Mouse (Mus musculus) limb, embryonic 12.5 days (tissue): Measurements from ENCODE around the gene Psip1. TPM values are rescaled to one million over a fixed set of nuclear protein-coding genes. Genes with fewer than 3 reads are reported as not detected.

Experiments used
- ATAC-seq: fragments of 200-750 bp; cut with Nextera tagmentation; 2 replicates; pipeline ENCODE4 v1.8.0; 2017; ENCODE audit warnings: low read depth, moderate TSS enrichment; ENCODE audit not compliant: insufficient number of reproducible peaks, insufficient read depth, low FRiP score, low TSS enrichment
- H3K27ac ChIP-seq: fragments of 300-500 bp; sonication (generic); 2 replicates; pipeline ENCODE4 v1.5.1; 2016; ENCODE audit warnings: mild to moderate bottlenecking, moderate library complexity
- H3K27me3 ChIP-seq: fragments of 300-500 bp; sonication (generic); 2 replicates; pipeline ENCODE4 v1.6.1; 2016; ENCODE audit warnings: mild to moderate bottlenecking, moderate library complexity
- H3K36me3 ChIP-seq: fragments of 300-500 bp; sonication (generic); 2 replicates; pipeline ENCODE4 v1.6.1; 2016; ENCODE audit warnings: mild to moderate bottlenecking, moderate library complexity
- H3K4me1 ChIP-seq: fragments of 300-500 bp; sonication (generic); replicated peaks from 2 replicates; pipeline ENCODE4 v1.6.1; 2016
- H3K4me2 ChIP-seq: fragments of 300-500 bp; sonication (generic); 2 replicates; pipeline ENCODE4 v1.6.1; 2016; ENCODE audit warnings: mild to moderate bottlenecking, moderate library complexity
- H3K4me3 ChIP-seq: fragments of 300-500 bp; sonication (generic); replicated peaks from 2 replicates; pipeline ENCODE4 v1.5.1; 2016; ENCODE audit warnings: mild to moderate bottlenecking
- H3K9ac ChIP-seq: fragments of 300-500 bp; sonication (generic); replicated peaks from 2 replicates; pipeline ENCODE4 v1.6.1; 2016; ENCODE audit warnings: mild to moderate bottlenecking, moderate library complexity
- H3K9me3 ChIP-seq: fragments of 300-500 bp; sonication (generic); 2 replicates; pipeline ENCODE4 v1.6.1; 2016; ENCODE audit warnings: mild to moderate bottlenecking, moderate library complexity
- WGBS: fragments of 180-500 bp; shearing (Covaris S2); methylation state at CpG from one replicate; pipeline ENCODE4 v1.1.7; 2016; 5-methylcytosine and 5-hydroxymethylcytosine counted together
- polyA plus RNA-seq: library from polyadenylated mRNA; unstranded; fragments of >200 nt; fragmentation: Nextera tagmentation; extraction: Ambion mirVana; gene quantifications from 2 replicates; pipeline ENCODE4 v1.2.1, GENCODE M21; 2016

The Psip1 gene
- polyA plus RNA-seq, 1 experiment from 2014 or later, result 292 TPM

DNA sequence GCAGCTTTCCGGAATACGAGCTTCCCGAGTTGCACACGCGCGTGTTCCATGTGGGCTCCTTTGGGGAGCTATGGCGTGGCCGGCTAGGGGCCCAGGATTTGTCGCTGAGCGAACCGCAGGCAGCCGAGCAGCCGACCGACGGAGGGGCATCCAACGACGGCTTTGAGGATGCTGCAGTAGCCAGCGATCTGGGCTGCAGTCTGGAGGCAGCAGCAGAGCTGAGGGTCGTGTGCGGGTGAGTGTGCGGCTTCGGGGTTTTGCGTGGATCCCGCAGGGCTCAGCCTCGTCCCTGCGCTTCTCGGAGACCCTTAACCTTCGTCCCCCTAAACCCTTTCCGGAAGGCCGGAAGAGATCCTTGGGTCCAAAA lies 68.5 kb downstream of the Psip1 start:
- H3K9ac ChIP-seq, result peak overlapping the region; percentile 87
- ATAC-seq, result peak; percentile 53; the same call in 1 of the 2 replicates
- peaks cover 23% of the 10 kb centered on the region for H3K36me3 ChIP-seq
- WGBS, result under 1% methylated on average over 30 of the region's 30 CpGs
- peaks cover 9% of the 10 kb centered on the region for H3K4me1 ChIP-seq
- H3K27me3 ChIP-seq, result no peaks in the 10 kb centered on the region
- H3K27ac ChIP-seq, result peak overlapping the region; percentile 75; the same call in 1 of the 2 replicates
- H3K9me3 ChIP-seq, result no peaks in the 10 kb centered on the region; the same call in 1 of the 2 replicates
- peak overlapping the region; percentile 76 for H3K4me2 ChIP-seq
- H3K4me3 ChIP-seq, result peak overlapping the region; percentile 94

- Histone ChIP-seq H3K4me1 (peaks cover 9% of the 10 kb centered on the region), H3K36me3 (peaks cover 18% of the 10 kb centered on the region; the same call in 1 of the 2 replicates), H3K9ac (peak within 1 kb of the TSS; percentile 87), H3K4me3 (peak within 1 kb of the TSS; percentile 94), H3K27ac (peak within 1 kb of the TSS; percentile 82), H3K4me2 (peak within 1 kb of the TSS; percentile 76), H3K9me3 (no peaks in the 10 kb centered on the region; the same call in 1 of the 2 replicates), H3K27me3 (no peaks in the 10 kb centered on the region)
- WGBS, result 2% methylated on average over 41 of the region's 41 CpGs
- peak; percentile 99 for ATAC-seq
Measured at GRCm38 (mm10) chr4:83417160-83417819, 69.0 kb downstream of the Psip1 start, which contains the start of gene Snapc3. Gene Snapc3 (plus strand): TSS chr4:83417724.

DNA sequence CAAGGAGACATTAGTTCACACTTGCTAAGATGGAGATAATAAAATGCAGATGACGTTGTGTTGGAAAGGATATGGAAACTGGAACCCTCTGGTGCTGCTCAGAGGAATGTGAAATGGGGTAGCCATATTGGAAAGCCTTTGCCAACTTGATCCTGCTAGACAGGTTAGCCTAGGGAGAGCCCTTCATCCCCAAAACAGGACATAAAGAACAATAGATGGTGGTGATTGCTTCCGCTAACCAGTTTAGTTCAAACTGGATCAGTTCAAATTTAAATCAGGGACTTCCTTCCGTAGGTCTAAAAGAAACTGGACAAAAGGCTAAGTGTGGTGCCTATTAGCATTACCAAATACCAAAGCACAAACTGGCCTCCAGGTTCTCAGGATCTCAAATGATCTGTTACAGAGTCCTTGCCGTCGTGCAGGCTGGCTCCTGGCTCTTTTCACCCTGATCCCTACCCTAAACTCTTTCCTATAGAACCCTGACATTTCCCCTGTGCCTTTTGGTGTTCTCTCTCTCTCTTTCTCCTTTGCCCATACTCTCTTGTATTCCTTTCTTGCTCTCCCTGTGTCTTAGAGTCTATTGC lies 71.9 kb downstream of the Psip1 start:
- Histone ChIP-seq H3K9me3 (no peaks in the 10 kb centered on the region; the same call in 1 of the 2 replicates), H3K9ac (no peak overlapping the region), H3K36me3 (0 out of 2 replicates have a peak, but pooled peaks cover 6% of the 10 kb centered on the region), H3K4me2 (no peak overlapping the region), H3K4me1 (peaks cover 9% of the 10 kb centered on the region), H3K27ac (no peak overlapping the region), H3K4me3 (no peak overlapping the region), H3K27me3 (no peaks in the 10 kb centered on the region)
- WGBS, result 80% methylated on average over 5 of the region's 5 CpGs
- no peak for ATAC-seq

DNA sequence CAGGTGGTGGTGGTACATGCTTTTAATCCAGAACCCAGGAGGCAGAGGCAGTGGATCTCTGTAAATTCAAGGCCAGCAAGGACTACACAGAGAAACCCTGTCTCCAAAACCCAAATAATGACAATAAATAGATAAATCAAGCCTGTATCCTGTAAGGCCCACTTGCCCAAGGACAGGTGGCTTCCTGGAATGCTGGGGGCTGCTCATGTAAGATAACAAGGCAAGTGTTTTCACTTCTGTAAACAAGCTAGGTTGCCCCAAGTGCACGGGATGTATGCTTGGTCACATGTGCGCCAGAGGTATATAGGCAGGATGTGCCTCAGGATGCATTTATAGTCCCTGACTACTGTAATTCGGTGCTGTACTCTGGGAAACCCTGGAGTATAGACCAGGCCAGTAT lies 74.2 kb downstream of the Psip1 start:
- Histone ChIP-seq H3K9me3 (peaks cover 15% of the 10 kb centered on the region), H3K36me3 (no peaks in the 10 kb centered on the region), H3K27ac (no peak overlapping the region), H3K27me3 (no peaks in the 10 kb centered on the region), H3K4me3 (no peak overlapping the region), H3K4me2 (no peak overlapping the region), H3K9ac (no peak overlapping the region), H3K4me1 (no peaks in the 10 kb centered on the region; the same call in 1 of the 2 replicates)
- ATAC-seq, result no peak
- 64% methylated on average over 3 of the region's 3 CpGs for WGBS

DNA sequence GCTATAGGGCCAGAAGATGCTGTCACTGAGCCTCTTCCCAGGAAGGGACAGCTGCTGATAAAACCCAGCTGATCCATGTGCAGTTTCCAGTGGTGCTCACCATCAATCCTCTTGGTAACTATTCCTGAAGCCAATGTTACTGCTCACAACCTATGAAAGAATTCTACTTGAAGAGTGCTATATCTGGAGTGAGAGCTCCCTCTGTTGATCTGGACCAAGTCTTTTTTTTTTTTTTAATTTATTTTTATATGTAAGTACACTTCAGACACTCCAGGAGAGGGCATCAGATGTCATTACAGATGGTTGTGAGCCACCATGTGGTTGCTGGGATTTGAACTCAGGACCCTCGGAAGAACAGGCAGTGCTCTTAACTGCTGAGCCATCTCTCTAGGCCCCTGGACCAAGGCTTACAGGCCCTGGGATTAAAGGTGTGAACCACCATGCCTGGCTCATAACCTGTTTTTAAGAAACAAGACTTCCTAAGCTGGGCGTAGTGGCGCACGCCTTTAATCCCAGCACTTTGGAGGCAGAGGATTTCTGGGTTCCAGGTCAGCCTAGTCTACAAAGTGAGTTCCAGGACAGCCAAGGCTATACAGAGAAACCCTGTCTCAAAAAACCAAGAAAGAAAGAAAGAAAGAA lies 76.3 kb downstream of the Psip1 start:
- Histone ChIP-seq H3K9me3 (peaks cover 16% of the 10 kb centered on the region), H3K9ac (no peak overlapping the region), H3K27me3 (no peaks in the 10 kb centered on the region), H3K4me2 (no peak overlapping the region), H3K27ac (no peak overlapping the region), H3K4me3 (no peak overlapping the region), H3K36me3 (no peaks in the 10 kb centered on the region), H3K4me1 (no peaks in the 10 kb centered on the region; the same call in 1 of the 2 replicates)
- WGBS, result 99% methylated on average over 4 of the region's 4 CpGs
- no peak for ATAC-seq

DNA sequence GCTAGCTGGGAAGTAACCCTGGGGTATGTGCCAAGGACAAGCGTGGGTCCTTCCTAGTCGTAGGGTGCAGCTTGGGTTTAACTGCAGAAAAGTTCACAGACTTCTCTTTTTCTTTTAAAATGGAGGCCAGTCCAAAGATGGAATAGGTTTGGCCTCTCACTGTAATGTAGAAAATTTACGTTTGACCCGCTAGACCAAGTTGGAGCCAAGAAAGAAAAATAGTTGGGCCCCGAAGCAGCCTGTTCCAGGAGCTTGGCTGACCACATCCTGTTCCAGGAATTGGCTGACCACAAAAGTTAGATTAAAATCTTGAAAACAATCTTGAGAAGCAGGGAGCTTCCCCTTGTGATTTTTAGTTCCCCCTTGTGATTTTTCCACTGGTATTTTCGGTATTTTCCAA lies 78.6 kb downstream of the Psip1 start:
- H3K36me3 ChIP-seq, result no peaks in the 10 kb centered on the region
- H3K27me3 ChIP-seq, result no peaks in the 10 kb centered on the region
- ATAC-seq, result no peak
- no peaks in the 10 kb centered on the region for H3K4me1 ChIP-seq
- no peak overlapping the region for H3K9ac ChIP-seq
- no peak overlapping the region for H3K27ac ChIP-seq
- 94% methylated on average over 6 of the region's 6 CpGs for WGBS
- H3K4me2 ChIP-seq, result no peak overlapping the region
- peaks cover 27% of the 10 kb centered on the region for H3K9me3 ChIP-seq
- H3K4me3 ChIP-seq, result no peak overlapping the region

Other genes starting within 250 kb of the Psip1 start
- gene Ttc39b, start 162.2 kb downstream of the Psip1 start, polyA plus RNA-seq, result 2.0 and 2.3 TPM in 2 replicates
- 57.5 and 58.1 TPM in 2 replicates for gene Snapc3, start 68.7 kb downstream of the Psip1 start, polyA plus RNA-seq
- gene Ccdc171, start 39.1 kb upstream of the Psip1 start, polyA plus RNA-seq, result 5.4 and 6.4 TPM in 2 replicates